In the genomic region with DNA sequence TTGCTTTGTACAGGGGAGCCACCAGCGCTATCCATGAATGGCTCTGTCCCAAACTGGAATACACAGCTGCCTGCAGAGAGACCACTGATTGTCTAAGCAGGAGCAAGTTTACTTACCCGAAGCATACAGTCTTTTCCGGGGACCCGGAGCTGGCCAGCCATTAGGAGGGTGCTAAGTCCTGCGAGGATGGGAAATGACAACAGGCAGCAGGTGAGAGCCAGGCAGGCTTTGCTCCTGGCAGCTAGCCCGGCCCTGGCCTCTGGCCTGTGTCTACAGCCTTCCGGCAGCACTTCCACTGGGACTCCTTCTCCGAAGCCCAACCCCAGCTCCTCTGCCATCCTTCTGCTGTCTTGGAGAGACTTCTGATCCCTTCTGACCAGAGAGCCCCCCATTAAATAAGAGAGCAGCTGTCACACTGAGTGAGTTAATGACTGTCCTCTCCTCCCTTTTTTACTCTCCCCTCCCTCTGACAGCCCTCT, we compare ENCODE assay signal across 7 mouse cellular contexts. TPM values are rescaled to one million over a fixed set of nuclear protein-coding genes. Genes with fewer than 3 reads are reported as not detected.
DNase-seq lines count a peak whose midpoint lies in the region; ATAC-seq lines count a peak whose summit lies in the region.

A gene (minus strand): TSS at position 421 of the 479 bp plus-strand sequence.

- peak; percentile 53; the same call in 1 of the 2 replicates for ATAC-seq in kidney, embryonic 15.5 days (replicated peaks; ENCODE audit: low FRiP score)
- ATAC-seq in erythroid progenitor cell, adult 5-6 weeks (replicated peaks; ENCODE audit: low FRiP score, poor library complexity, severe bottlenecking): no peak

- H3K36me3 ChIP-seq in kidney, embryonic 15.5 days: no peaks in the 10 kb centered on the region

- peak within 1 kb of the TSS; percentile 72 for H3K27ac ChIP-seq in kidney, embryonic 15.5 days

- DNase-seq in adrenal gland, postnatal 14 days: peak; percentile 61
- DNase-seq in cerebellum, adult 11 months: peak; percentile 53
- DNase-seq in heart, adult 8-10 months (ENCODE audit: low spot score): peak; percentile 53
- peak; percentile 79 for DNase-seq in lung, postnatal 25 days (ENCODE audit: low spot score)
- no peak for DNase-seq in thymus, postnatal 4 days

- WGBS in kidney, embryonic 15.5 days: 30% methylated on average over 8 of the region's 8 CpGs

- no peaks in the 10 kb centered on the region for H3K9me3 ChIP-seq in kidney, embryonic 15.5 days (replicated peaks)

- H3K4me1 ChIP-seq in kidney, embryonic 15.5 days: peaks cover 39% of the 10 kb centered on the region

- no peaks in the 10 kb centered on the region for H3K27me3 ChIP-seq in kidney, embryonic 15.5 days

- H3K4me2 ChIP-seq in kidney, embryonic 15.5 days: peak within 1 kb of the TSS; percentile 43

- H3K9ac ChIP-seq in kidney, embryonic 15.5 days: no peak within 1 kb of the TSS

- H3K4me3 ChIP-seq in kidney, embryonic 15.5 days (replicated peaks): peak within 1 kb of the TSS; percentile 19

RNA-seq across cellular contexts. Expression of the gene that starts here (rescaled TPM):
- 0.34 and 0.37 TPM in 2 replicates for total RNA-seq in adrenal gland, postnatal 14 days (2021)
- not detected for total RNA-seq in heart, adult 8-10 months (2022)
- polyA plus RNA-seq in kidney, embryonic 15.5 days (2015; fragmentation: Nextera tagmentation; extraction: Ambion mirVana): 0.80 and 0.92 TPM in 2 replicates
- total RNA-seq in erythroid progenitor cell, adult 5-6 weeks (2015; ENCODE audit: low replicate concordance): not detected in 2 replicates
- total RNA-seq in erythroid progenitor cell, adult 5-6 weeks (2017; ENCODE audit: low replicate concordance): not detected in 2 replicates

Comparison
In these comparisons a context has a peak if more than half of its experiments do, and no peak if none do; other contexts are left out.
1. Peak in DNase-seq in adrenal gland, postnatal 14 days; RNA of the gene not detected or under 1 TPM.
2. Peak in DNase-seq in heart, adult 8-10 months; RNA of the gene not detected or under 1 TPM.
3. Peak in ATAC-seq, H3K4me3 ChIP-seq, H3K27ac ChIP-seq and H3K4me2 ChIP-seq in kidney, embryonic 15.5 days; RNA of the gene not detected or under 1 TPM.